Mouse (Mus musculus): ENCODE measurements at regions not wholly inside any gene's neighbourhood (a gene's known extent, or its start where the extent isn't known, plus 50 kb on each side); places are given as distances from the start of the nearest gene placed in this dataset.

- DNase-seq (ENCODE audit: low spot score in 2 of 2) = no peak
Measured at GRCm38 (mm10) chr4:40537859-40538258, 65.9 kb downstream of the Tmem215 start.

- DNase-seq (ENCODE audit: low spot score in 2 of 2) = no peak
Measured at GRCm38 (mm10) chr4:40543085-40544048, 71.4 kb downstream of the Tmem215 start.

DNA sequence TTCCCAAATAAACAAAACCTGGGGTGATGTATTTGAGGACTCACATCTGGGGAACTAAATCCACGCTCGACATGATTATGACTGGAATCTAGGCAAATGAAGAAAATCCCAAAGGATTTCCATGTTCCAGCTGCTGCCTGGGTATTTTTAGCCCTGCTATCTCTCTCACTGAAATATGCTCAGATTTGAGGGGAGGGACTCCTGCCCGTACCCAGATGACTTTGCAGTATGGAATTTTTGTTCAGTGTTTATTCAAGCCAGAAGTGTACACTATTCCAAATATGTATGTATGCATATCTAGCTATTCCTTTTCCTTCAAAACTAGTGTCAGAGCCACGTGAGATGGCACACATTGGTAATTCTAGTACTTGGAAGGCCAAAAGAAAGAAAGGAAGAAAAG is 72.1 kb downstream of the Tmem215 start:
- peak in 1 of 2 experiments; percentile 6 for DNase-seq (ENCODE audit: low spot score in 2 of 2)

DNA sequence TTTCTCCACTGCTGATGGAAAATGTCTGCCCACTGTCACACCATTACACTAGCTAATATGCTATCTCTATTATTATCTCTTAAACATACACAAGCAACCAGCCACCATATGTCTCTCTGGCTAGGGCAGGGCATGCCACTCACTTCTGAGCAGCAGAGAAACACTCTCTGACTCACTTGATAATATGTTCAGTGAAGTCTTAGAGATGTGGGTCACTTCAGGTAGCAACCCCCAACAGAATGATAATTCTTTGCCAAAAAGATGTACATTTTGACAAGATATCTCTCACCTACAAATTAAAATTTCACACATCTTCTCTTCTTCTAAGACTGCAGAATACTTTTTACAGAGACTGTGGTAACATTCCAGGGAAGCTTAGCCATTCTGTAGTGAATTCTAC is 72.8 kb downstream of the Tmem215 start:
- no peak for DNase-seq (ENCODE audit: low spot score in 2 of 2)

- DNase-seq (ENCODE audit: low spot score in 2 of 2) = no peak
Measured at GRCm38 (mm10) chr4:40545700-40546099, 73.7 kb downstream of the Tmem215 start.

DNA sequence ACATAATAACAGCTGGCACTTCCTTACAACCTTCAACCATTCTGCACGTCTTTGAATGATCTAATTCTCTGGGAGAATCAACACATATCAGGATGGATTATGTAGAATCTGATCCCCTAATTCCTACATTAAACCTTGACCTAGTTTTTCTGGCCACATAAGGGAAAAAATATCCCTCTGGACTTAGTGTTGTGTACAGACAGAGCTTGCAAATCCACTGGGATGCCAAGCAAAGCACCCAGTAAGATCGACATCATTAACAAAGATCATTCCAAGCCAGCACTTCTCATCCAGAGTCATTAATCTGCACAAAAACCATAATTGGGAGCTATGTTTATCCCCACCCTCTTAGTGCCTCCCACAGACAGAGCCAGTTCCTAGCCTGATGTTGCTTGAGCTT is 87.8 kb downstream of the Tmem215 start:
- no peak for DNase-seq (ENCODE audit: low spot score in 2 of 2)

DNA sequence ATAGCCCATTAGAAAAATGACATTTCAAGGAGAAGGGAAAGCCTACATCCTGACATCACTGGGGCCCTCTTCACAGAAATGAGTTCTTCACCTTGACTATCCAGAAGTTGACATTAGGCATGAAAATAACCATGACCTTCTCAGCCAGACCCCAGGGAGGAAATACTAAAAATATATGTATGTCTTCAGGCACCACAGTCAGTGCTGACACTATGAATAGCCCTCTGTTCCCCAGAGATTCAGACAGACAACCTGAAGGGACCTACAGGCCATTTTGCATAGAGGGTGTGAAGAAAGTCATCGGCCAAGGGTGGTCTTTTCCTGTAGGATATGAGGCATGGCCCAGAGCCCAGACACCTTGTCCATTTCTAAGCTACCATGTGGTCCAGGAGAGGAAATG is 101.3 kb downstream of the Tmem215 start:
- no peak for DNase-seq (ENCODE audit: low spot score in 2 of 2)

DNA sequence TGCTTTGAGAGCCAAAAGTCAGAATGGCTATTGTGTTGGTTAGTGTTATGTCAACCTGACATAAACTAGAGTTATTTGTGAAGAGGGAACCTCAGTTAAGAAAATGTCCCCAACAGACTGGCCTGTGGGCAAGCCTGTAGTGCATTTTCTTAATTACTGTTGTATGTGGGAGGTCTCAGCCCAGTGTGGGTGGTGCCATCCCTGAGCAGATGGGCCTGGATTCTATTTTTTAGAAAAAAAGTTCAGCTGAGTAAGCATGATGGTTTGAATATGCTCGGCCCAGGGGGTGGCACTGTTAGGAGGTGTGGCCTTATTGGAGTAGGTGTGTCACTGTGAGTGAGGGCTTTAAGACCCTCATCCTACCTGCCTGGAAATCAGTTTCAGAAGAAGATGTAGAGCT is 104.0 kb downstream of the Tmem215 start:
- no peak for DNase-seq (ENCODE audit: low spot score in 2 of 2)

- no peak for DNase-seq (ENCODE audit: low spot score in 2 of 2)
Measured at GRCm38 (mm10) chr4:40584436-40584835, 112.5 kb downstream of the Tmem215 start.

GRCm38 (mm10) chr4:40584940-40585571 is 113.1 kb downstream of the Tmem215 start:
- DNase-seq (ENCODE audit: low spot score in 2 of 2) = peak; percentile 32 to 36

DNA sequence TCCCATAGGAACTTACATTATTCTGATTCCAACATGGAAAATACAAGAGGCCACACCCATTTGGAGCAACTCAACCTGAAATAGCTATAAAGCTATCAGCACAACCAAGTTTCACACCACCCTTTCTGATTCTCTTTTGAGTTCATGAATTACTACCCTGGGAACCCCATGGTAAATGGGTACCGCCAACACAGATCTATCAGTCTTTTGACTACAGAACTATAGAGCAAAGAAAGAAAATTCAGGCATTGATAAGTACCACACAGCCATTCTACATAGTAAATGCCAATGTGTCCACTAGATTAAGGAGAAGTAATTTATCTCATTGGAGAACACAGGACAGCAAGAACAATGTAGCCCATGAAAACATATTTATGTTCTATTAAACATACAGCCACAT is 114.1 kb downstream of the Tmem215 start:
- DNase-seq (ENCODE audit: low spot score in 2 of 2) = no peak

DNA sequence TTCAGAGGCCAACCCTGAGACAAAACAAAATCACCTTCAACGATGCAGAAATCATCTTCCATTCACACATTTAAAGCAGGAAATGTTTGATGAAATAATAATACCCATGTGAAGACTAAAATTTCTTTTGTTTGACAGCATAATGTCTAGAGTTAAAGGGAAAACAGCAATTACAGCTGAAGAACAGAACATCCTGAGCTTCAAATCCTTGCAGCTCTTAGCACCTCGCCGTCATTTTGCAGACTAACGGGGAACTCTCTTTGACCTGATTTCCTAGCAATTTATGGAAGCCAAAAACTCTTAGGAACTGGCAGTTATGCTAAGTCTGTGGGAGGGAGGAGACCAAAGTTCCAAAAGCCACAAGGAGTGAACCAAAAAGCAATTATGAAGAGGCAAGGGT is 115.3 kb downstream of the Tmem215 start:
- DNase-seq (ENCODE audit: low spot score in 2 of 2) = no peak

- DNase-seq (ENCODE audit: low spot score in 2 of 2) = no peak
Measured at GRCm38 (mm10) chr4:40593806-40594205, 109.2 kb downstream of the Aptx start.

GRCm38 (mm10) chr4:40625024-40625423 is 78.0 kb downstream of the Aptx start:
- no peak for DNase-seq (ENCODE audit: low spot score in 2 of 2)

- DNase-seq (ENCODE audit: low spot score in 2 of 2) = no peak
Measured at GRCm38 (mm10) chr4:40625911-40626310, 77.1 kb downstream of the Aptx start.

All from frontal cortex, postnatal 10 days (tissue).